Mouse (Mus musculus): ENCODE data around the gene S1pr5. TPM values are rescaled to one million over a fixed set of nuclear protein-coding genes. Genes with fewer than 3 reads are reported as not detected.
"Not testable (repeated sequence)": the region's sequence is repeated elsewhere in the genome, so short reads cannot be mapped to it uniquely, and the experiment has no call there.

S1pr5 gene
- polyA plus RNA-seq, 1 experiment from 2014 or later: 0.10 TPM

DNA sequence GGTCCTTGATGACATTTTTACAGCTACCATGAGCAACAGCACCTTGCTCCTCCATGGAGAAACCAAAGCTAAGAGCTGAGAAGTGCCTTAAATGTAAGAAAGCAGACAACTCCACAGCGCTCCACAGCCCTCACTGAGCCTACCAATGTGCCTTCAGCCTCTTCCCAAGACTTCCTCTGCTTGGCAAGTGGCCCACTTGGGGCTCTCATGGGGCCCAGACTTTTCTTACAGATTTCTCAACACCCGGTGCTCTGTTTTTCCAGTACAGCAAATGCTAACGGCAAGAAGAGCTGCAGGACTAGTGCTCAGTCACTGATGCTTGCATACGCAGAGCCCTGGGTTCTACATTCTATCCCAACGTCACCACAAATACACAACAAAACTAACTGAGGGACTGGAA is 29.5 kb upstream of the S1pr5 start:
- peaks cover 28% of the 10 kb centered on the region for H3K4me1 ChIP-seq
- peaks cover 98% of the 10 kb centered on the region for H3K36me3 ChIP-seq
- no peak for ATAC-seq
- 90% methylated on average over 5 of the region's 5 CpGs for WGBS (ENCODE audit: insufficient replicate concordance)
- H3K4me3 ChIP-seq: no peak overlapping the region
- H3K9me3 ChIP-seq (replicated peaks): no peaks in the 10 kb centered on the region
- no peak overlapping the region for H3K9ac ChIP-seq
- H3K4me2 ChIP-seq: no peak overlapping the region
- H3K27ac ChIP-seq: no peak overlapping the region
- no peaks in the 10 kb centered on the region for H3K27me3 ChIP-seq (replicated peaks)

DNA sequence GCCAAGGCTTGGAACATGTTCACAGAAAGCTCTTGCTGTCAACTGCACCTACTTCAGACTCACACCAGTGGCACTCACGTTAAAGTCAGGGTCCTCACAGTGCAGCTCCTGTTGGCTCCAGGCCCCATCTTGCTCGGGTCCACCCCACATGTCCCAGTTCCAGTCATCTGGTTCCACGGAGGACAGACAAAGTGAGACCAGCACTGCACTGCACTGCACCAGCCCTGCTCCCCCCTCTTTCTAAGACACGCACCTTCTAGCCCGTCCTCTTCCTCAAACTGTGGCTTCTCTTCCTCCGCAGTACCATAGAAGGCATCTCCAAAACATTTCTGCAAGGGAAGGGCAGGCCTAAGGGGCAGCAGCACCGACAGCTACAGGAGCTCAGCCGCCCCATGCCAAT is 28.1 kb upstream of the S1pr5 start:
- 80% methylated on average over 8 of the region's 8 CpGs for WGBS (ENCODE audit: insufficient replicate concordance)
- Histone ChIP-seq H3K9me3 (replicated peaks) (no peaks in the 10 kb centered on the region), H3K9ac (no peak overlapping the region), H3K4me2 (no peak overlapping the region), H3K4me3 (no peak overlapping the region), H3K4me1 (peaks cover 28% of the 10 kb centered on the region), H3K27ac (peak overlapping the region; percentile 70), H3K27me3 (replicated peaks) (no peaks in the 10 kb centered on the region), H3K36me3 (peaks cover 99% of the 10 kb centered on the region)
- no peak for ATAC-seq

DNA sequence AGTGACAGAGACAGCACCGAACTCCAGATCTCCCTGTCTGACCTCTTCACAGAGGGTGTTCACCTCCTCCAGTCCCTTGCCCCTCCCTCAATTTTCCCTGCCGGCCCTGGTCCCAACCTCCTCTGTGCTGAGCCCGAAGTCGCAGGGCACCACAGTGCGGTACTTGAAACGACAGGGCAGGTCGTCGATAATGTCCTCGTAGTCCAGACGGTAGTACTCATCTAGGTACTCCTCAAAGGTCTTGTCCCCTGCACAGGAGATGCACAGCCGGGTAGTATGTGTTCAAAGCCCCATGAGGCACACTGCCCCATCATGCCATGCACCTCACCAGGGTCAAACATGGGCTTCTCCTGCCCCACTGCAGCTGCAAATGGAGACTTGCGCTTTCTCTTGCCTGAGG is 27.5 kb upstream of the S1pr5 start:
- H3K9ac ChIP-seq: peak overlapping the region; percentile 31; the same call in 1 of the 2 replicates
- 0 out of 2 replicates have a peak, but pooled peaks have one; percentile 2 for ATAC-seq
- 90% methylated on average over 12 of the region's 12 CpGs for WGBS (ENCODE audit: insufficient replicate concordance)

DNA sequence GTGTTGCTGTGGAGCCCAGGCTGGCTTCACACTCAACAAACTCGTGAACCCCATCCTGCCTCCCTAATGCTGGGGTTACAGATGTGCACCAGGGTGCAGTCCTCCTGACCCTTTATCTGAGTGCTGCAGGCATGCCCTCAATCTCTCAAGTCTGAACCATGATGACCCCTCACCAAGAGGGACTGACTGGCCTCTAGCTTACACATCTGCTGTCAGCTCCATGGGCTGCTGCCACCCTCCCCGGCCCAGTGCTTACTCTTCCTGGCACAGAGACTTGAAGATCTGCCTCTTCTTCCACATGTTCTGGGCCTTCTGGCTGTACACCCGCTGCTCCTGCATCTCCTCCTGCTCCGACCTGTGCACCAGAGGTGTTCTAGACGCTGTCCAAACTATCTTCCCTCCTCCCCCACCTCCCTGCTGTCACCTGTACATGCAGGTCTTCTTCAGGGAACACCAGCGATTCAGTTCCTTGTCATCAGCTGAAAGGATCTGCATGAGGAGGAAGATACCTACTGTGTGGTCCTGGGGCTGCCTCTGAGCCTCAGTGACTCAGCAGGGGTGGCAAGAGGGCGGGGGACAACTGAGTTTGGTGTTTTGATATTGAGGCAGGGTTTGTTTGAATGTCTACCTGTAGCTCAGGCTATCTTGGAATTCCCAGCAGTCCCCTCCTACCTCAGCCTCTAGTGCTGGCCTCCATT is 26.9 kb upstream of the S1pr5 start:
- peak overlapping the region; percentile 23; the same call in 1 of the 2 replicates for H3K4me2 ChIP-seq
- peak; percentile 67 for ATAC-seq
- H3K4me1 ChIP-seq: peaks cover 28% of the 10 kb centered on the region
- WGBS (ENCODE audit: insufficient replicate concordance): 68% methylated on average over 7 of the region's 7 CpGs
- H3K36me3 ChIP-seq: peaks cover 99% of the 10 kb centered on the region
- no peaks in the 10 kb centered on the region for H3K9me3 ChIP-seq (replicated peaks)
- H3K9ac ChIP-seq: peak overlapping the region; percentile 31; the same call in 1 of the 2 replicates
- no peaks in the 10 kb centered on the region for H3K27me3 ChIP-seq (replicated peaks)
- H3K27ac ChIP-seq: peak overlapping the region; percentile 70
- 0 out of 2 replicates have a peak overlapping the region, but pooled peaks have one; percentile 4 for H3K4me3 ChIP-seq

More for the DNA sequence above, 27.5 kb upstream of the S1pr5 start:
- Histone ChIP-seq H3K27ac (peak overlapping the region; percentile 70), H3K9me3 (replicated peaks) (no peaks in the 10 kb centered on the region), H3K4me3 (no peak overlapping the region), H3K27me3 (replicated peaks) (no peaks in the 10 kb centered on the region), H3K4me1 (peaks cover 28% of the 10 kb centered on the region), H3K4me2 (no peak overlapping the region), H3K36me3 (peaks cover 99% of the 10 kb centered on the region)

DNA sequence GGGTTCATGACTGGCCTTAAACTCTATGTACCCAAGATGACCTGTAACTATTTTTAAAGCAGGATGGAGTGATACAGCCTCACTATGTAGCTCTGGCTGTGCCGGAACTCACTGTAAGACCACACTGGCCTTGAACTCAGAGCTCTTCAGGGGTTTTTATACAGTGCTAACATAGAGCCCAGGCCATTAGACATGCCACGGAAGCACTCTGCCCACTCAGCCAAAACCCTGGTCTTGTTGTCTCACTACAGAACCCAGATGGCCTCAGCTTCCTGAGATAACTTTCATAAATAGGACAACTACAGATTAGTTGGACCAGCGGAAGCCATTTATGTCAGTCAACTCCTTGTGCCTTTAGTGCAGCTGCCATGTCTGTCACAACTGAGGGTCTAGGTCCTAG is 26.1 kb upstream of the S1pr5 start:
- no peak overlapping the region for H3K4me3 ChIP-seq
- 70% methylated on average over 3 of the region's 3 CpGs for WGBS (ENCODE audit: insufficient replicate concordance)
- H3K36me3 ChIP-seq: peaks cover 99% of the 10 kb centered on the region
- no peak overlapping the region for H3K9ac ChIP-seq
- H3K27ac ChIP-seq: peak overlapping the region; percentile 70; the same call in 1 of the 2 replicates
- no peaks in the 10 kb centered on the region for H3K27me3 ChIP-seq (replicated peaks)
- H3K4me1 ChIP-seq: peaks cover 28% of the 10 kb centered on the region
- H3K9me3 ChIP-seq (replicated peaks): no peaks in the 10 kb centered on the region
- H3K4me2 ChIP-seq: no peak overlapping the region
- ATAC-seq: no peak

DNA sequence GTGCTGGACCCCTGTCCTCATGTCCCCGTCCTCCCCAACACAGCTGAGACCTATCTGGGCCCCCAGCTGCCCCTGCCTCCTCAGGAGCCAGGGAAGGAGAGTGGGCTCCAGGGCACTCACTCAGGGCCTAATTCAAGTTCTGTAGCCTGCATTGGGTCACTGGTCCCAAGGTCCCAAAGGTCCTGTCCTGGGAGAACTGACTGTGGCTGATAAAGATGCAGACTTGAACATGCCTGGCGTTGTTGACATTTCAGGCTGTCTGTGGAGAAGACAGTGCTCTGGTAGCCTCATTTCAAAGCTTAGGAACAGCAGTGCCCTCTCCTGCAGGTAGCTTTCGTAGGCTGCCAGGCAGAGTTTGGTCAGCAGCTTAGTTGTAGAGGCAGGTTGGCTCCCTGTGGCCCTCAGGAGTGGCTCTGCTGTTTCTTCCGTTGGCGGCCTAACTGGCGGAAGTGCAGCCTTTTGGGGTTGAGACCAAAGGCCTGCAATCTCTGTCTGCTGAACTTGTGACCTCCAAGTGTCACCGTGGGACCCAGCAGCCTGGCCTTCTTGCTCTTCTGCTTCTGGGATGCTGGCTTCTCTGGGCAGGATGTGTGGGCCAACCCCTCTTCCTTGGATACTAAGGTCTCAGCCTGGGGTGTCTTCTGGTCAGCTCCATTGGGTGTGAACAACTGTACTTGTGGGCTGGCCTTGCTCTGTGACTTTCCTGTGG is 25.4 kb upstream of the S1pr5 start:
- Histone ChIP-seq H3K27me3 (replicated peaks) (no peaks in the 10 kb centered on the region), H3K9me3 (replicated peaks) (no peaks in the 10 kb centered on the region), H3K4me1 (peaks cover 35% of the 10 kb centered on the region), H3K36me3 (peaks cover 99% of the 10 kb centered on the region), H3K9ac (no peak overlapping the region), H3K27ac (peak overlapping the region; percentile 70; the same call in 1 of the 2 replicates), H3K4me2 (no peak overlapping the region), H3K4me3 (no peak overlapping the region)
- ATAC-seq: no peak
- 75% methylated on average over 7 of the region's 7 CpGs for WGBS (ENCODE audit: insufficient replicate concordance)

DNA sequence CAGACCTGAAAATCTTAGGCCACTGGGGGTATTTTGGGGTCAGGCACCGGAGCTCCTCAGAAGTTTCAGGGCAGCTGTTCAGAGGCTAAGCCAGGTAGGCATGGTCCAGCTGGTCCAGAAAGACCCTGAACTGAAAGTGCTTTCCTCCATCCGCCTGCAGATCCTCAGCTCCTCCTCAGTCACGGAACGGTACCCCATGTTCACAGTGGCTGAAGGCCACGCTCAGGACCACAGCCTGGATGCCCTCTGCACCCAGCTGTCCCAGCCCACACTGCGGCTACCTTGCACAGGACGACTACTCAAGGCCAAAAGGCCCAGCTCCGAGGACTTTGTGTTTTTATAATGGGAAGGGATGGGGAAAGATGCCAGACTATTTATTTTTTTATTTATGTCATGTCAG is 24.9 kb upstream of the S1pr5 start:
- Histone ChIP-seq H3K9me3 (replicated peaks) (no peaks in the 10 kb centered on the region), H3K27me3 (replicated peaks) (no peaks in the 10 kb centered on the region), H3K4me1 (peaks cover 40% of the 10 kb centered on the region), H3K27ac (0 out of 2 replicates have a peak overlapping the region, but pooled peaks have one; percentile 70), H3K4me3 (no peak overlapping the region), H3K36me3 (peaks cover 100% of the 10 kb centered on the region), H3K4me2 (no peak overlapping the region), H3K9ac (no peak overlapping the region)
- no peak for ATAC-seq
- WGBS (ENCODE audit: insufficient replicate concordance): 83% methylated on average over 8 of the region's 8 CpGs

DNA sequence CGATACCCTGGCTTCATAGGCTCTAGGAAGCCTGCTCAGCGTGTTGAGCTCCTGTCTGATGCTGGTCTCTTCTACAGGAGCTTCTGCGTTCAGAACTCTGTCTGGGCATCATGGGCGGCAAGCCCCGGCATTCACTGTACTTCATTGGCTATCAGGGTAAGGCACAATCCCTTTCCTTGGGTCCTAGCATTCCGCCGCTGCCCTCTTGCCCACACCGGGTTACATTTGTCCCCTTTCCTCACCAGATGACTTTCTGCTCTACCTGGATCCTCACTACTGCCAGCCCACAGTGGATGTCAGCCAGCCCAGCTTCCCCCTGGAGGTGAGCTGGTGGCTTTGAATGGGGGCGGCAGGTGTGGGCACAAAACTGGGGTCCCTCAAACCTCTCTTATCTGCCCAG is 24.1 kb upstream of the S1pr5 start:
- no peak for ATAC-seq
- peaks cover 100% of the 10 kb centered on the region for H3K36me3 ChIP-seq
- 84% methylated on average over 9 of the region's 9 CpGs for WGBS (ENCODE audit: insufficient replicate concordance)
- H3K4me3 ChIP-seq: no peak overlapping the region
- no peak overlapping the region for H3K9ac ChIP-seq
- no peaks in the 10 kb centered on the region for H3K27me3 ChIP-seq (replicated peaks)
- no peak overlapping the region for H3K27ac ChIP-seq
- no peaks in the 10 kb centered on the region for H3K9me3 ChIP-seq (replicated peaks)
- no peak overlapping the region for H3K4me2 ChIP-seq
- H3K4me1 ChIP-seq: peaks cover 43% of the 10 kb centered on the region

DNA sequence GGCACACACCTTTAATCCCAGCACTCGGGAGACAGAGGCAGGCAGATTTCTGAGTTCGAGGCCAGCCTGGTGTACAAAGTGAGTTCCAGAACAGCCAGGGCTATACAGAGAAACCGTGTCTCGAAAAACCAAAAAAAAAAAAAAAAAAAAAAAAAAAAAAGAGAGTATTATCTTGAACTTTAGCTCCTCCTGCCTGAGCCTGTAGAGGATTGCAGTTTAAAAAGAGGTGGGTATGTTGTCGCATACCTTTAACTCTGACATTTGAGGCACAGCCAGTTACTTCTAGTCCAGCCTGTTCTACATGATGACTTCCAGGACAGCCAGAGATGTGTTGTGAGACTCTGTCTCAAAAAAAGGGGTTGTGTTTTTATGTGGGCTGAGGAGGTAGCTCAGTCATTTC is 21.3 kb upstream of the S1pr5 start:
- not testable (repeated sequence) for H3K4me2 ChIP-seq; H3K27ac ChIP-seq; H3K9me3 ChIP-seq (replicated peaks); H3K9ac ChIP-seq; ATAC-seq; H3K27me3 ChIP-seq (replicated peaks); H3K4me3 ChIP-seq
- peaks cover 48% of the 10 kb centered on the region for H3K4me1 ChIP-seq
- WGBS (ENCODE audit: insufficient replicate concordance): 60% methylated on average over 5 of the region's 5 CpGs
- H3K36me3 ChIP-seq: peaks cover 84% of the 10 kb centered on the region

DNA sequence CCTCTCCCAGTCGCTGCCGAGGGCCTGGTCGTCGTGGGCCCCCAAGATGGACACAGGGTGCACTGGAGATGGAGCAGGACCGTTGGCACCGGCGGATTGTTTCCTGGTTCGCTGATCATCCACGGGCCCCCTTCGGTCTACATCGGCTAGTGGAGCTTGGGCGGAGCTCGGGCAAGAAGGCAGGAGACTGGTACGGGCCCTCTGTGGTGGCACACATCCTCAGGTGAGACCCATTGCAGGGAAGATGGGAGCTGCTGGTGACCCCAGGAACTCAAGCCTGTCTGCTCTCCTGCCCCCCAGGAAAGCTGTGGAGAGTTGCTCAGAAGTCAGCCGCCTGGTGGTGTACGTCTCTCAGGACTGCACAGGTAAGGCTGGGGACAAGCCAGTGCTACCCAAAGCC is 20.1 kb upstream of the S1pr5 start:
- Histone ChIP-seq H3K4me1 (peaks cover 46% of the 10 kb centered on the region), H3K36me3 (peaks cover 71% of the 10 kb centered on the region), H3K27ac (no peak overlapping the region), H3K9me3 (replicated peaks) (no peaks in the 10 kb centered on the region), H3K4me2 (no peak overlapping the region), H3K4me3 (no peak overlapping the region), H3K9ac (no peak overlapping the region), H3K27me3 (replicated peaks) (no peaks in the 10 kb centered on the region)
- 92% methylated on average over 16 of the region's 16 CpGs for WGBS (ENCODE audit: insufficient replicate concordance)
- no peak for ATAC-seq

DNA sequence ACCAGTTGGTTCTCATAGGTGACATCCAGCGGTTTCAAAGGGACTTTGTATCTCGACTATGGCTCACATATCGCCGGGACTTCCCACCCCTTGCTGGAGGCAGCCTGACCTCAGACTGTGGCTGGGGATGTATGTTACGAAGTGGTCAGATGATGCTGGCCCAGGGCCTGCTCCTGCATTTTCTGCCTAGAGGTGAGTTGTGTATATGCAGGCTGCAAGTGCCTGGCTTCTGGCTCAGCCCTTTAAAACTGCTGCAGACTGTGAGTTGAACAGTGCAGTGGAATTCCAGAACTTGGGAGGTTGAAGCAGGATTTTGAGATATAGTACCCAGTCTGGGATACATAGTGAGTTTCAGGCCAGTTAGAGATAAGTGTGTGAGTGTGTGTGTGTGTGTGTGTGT is 18.6 kb upstream of the S1pr5 start:
- 86% methylated on average over 5 of the region's 5 CpGs for WGBS (ENCODE audit: insufficient replicate concordance)
- no peaks in the 10 kb centered on the region for H3K9me3 ChIP-seq (replicated peaks)
- peak overlapping the region; percentile 98 for H3K9ac ChIP-seq
- ATAC-seq: no peak
- H3K4me3 ChIP-seq: peak overlapping the region; percentile 98
- H3K4me2 ChIP-seq: peak overlapping the region; percentile 83
- no peaks in the 10 kb centered on the region for H3K27me3 ChIP-seq (replicated peaks)
- H3K4me1 ChIP-seq: peaks cover 58% of the 10 kb centered on the region
- H3K27ac ChIP-seq: peak overlapping the region; percentile 100
- H3K36me3 ChIP-seq: peaks cover 57% of the 10 kb centered on the region

DNA sequence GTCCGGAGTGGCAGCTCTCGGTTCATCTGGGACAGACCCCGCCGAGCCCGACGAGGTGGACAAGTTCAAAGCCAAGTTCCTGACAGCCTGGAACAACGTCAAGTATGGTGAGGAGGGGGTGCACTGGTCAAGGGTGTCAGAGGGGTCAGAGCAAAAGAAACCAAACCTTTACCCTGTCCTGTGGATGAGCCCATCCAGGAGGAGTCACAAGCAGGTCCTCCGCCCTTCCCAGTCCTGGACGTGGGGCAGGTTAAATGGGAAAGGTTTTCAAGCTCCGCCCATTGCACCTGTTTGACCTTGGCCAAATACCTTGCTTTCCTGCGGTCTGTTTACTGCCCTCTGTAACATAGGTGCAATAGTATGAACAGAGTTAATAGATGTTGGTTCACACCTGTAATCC is 17.4 kb upstream of the S1pr5 start:
- H3K4me3 ChIP-seq: peak overlapping the region; percentile 98
- peak overlapping the region; percentile 98 for H3K9ac ChIP-seq
- peak overlapping the region; percentile 100 for H3K27ac ChIP-seq
- H3K36me3 ChIP-seq: peaks cover 44% of the 10 kb centered on the region
- no peaks in the 10 kb centered on the region for H3K9me3 ChIP-seq (replicated peaks)
- ATAC-seq: no peak
- no peaks in the 10 kb centered on the region for H3K27me3 ChIP-seq (replicated peaks)
- H3K4me2 ChIP-seq: peak overlapping the region; percentile 83
- WGBS (ENCODE audit: insufficient replicate concordance): 5% methylated on average over 11 of the region's 11 CpGs
- peaks cover 65% of the 10 kb centered on the region for H3K4me1 ChIP-seq

Measured in liver, embryonic 12.5 days (tissue).